Mouse (Mus musculus) ES-E14 (cell line): ENCODE measurements at regions not wholly inside any gene's neighbourhood (a gene's known extent, or its start where the extent isn't known, plus 50 kb on each side); places are given as distances from the start of the nearest gene placed in this dataset.

Experiments
- DNase-seq: peaks from one replicate; pipeline ENCODE4 v3.0.0-alpha.2; 2013; ENCODE audit warnings: low read depth, low spot score
- H3K27ac ChIP-seq: 2 replicates; pipeline ENCODE4 v1.5.1; 2012; ENCODE audit warnings: low read depth, mild to moderate bottlenecking, low read length, moderate library complexity, mixed read lengths; ENCODE audit not compliant: poor library complexity, insufficient read depth, severe bottlenecking
- H3K36me3 ChIP-seq: 2 replicates; pipeline ENCODE4 v1.6.1; 2012; ENCODE audit warnings: mild to moderate bottlenecking, low read length, moderate library complexity, mixed read lengths; ENCODE audit not compliant: control insufficient read depth, poor library complexity, insufficient read depth, severe bottlenecking
- H3K4me1 ChIP-seq, 2 experiments: fragments of 150-350 bp in 1 of 2; sonication (generic) in 1 of 2; 2 replicates each; pipeline ENCODE4 v1.6.1; 2012; ENCODE audit warnings: low read length in 2 of 2, mild to moderate bottlenecking in 1 of 2, mixed read lengths in 1 of 2; ENCODE audit not compliant: control insufficient read depth in 2 of 2, insufficient read depth in 2 of 2, poor library complexity in 1 of 2
- H3K4me3 ChIP-seq, 2 experiments: fragments of 150-350 bp in 1 of 2; sonication (generic) in 1 of 2; 2 replicates each; pipeline ENCODE4 v1.5.1; 2012; ENCODE audit warnings: low read length in 2 of 2, low read depth in 1 of 2, mild to moderate bottlenecking in 1 of 2, mixed read lengths in 1 of 2; ENCODE audit not compliant: insufficient read depth in 1 of 2, poor library complexity in 1 of 2, severe bottlenecking in 1 of 2
- H3K9ac ChIP-seq: 2 replicates; pipeline ENCODE4 v1.6.1; 2012; ENCODE audit warnings: low read depth, mild to moderate bottlenecking, low read length, mixed read lengths; ENCODE audit not compliant: poor library complexity, insufficient read depth, severe bottlenecking
- H3K9me3 ChIP-seq: fragments of 150-350 bp; sonication (generic); 2 replicates; pipeline ENCODE4 v1.6.1; 2012; ENCODE audit warnings: low read depth, mild to moderate bottlenecking, low read length; ENCODE audit not compliant: control insufficient read depth, insufficient read depth
- CHD2 ChIP-seq: IDR thresholded peaks from 2 replicates; pipeline ENCODE4 v1.6.1; 2014; ENCODE audit warnings: mild to moderate bottlenecking, low read depth, low read length, inconsistent platforms
- HCFC1 ChIP-seq: IDR thresholded peaks from 2 replicates; pipeline ENCODE4 v1.6.1; 2012; ENCODE audit warnings: low read length, inconsistent platforms, borderline replicate concordance; ENCODE audit not compliant: insufficient read depth
- MAFK ChIP-seq: IDR thresholded peaks from 2 replicates; pipeline ENCODE4 v1.6.1; 2014; ENCODE audit warnings: mild to moderate bottlenecking, low read depth, low read length, inconsistent platforms; ENCODE audit not compliant: insufficient read depth
- ZC3H11A ChIP-seq: IDR thresholded peaks from 2 replicates; pipeline ENCODE4 v1.6.1; 2012; ENCODE audit warnings: low read depth, mild to moderate bottlenecking, inconsistent platforms, low read length, borderline replicate concordance
- ZNF384 ChIP-seq: IDR thresholded peaks from 2 replicates; pipeline ENCODE4 v1.6.1; 2012; ENCODE audit warnings: low read depth, low read length, inconsistent platforms
- in situ Hi-C, 2 experiments: fragments of 600-800 bp; cut with MboI; formaldehyde crosslinking; loops; one replicate each; pipeline ENCODE4 v1.15.1; 2025; ENCODE audit warnings: low sequenced_read_pairs in 2 of 2, inconsistent platforms in 1 of 2; ENCODE audit not compliant: unreplicated experiment in 2 of 2

DNA sequence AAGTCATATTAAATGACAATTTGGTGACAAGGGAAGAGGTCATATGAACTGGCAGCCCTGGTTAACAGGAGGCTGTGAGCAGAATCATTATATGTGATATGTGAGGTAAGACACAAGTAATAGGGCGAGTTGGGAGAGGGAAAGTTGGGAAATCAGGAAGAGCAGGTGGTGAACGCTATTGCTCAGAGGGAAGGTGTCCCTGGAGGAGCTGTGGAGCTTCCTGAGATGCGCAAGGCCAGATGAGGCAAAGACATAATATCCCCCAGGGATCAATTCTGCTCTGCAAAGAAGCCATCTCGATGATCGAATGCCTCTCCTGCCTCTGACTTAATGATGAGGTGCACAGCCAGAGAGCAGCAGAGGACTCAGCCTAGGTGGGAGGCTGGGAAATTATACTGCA lies 285.1 kb upstream of the Myt1l start:
- no peak overlapping the region for H3K9ac ChIP-seq
- no peak for DNase-seq
- H3K9me3 ChIP-seq: no peaks in the 10 kb centered on the region
- TF ChIP-seq MAFK (no peak), CHD2 (no peak), ZNF384 (no peak), ZC3H11A (no peak), HCFC1 (no peak)
- no peak overlapping the region for H3K4me3 ChIP-seq
- H3K27ac ChIP-seq: no peak overlapping the region
- no peaks in the 10 kb centered on the region for H3K36me3 ChIP-seq
- H3K4me1 ChIP-seq: no peaks in the 10 kb centered on the region
- in situ Hi-C loops: no loop called here

DNA sequence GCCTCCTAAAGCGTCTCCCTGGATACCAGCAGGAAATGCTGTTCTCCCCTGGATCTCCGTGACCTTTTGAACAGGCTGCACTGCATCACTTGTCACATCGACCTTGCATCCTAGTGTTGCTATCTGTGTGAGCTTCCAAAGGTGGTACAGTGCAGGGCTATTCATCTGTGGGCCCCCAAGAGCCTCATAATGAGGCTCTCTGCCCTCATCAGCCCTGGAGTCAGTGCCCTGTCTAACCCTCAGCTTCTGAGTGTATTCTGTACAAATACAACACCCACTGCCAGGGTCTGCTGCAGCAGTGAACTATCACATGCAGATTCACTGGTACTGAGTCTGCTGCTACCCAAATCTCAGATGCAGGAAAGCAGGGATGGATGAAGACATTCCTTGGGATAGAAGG lies 282.1 kb upstream of the Myt1l start:
- in situ Hi-C loops: no loop called here
- no peaks in the 10 kb centered on the region for H3K36me3 ChIP-seq
- no peak overlapping the region for H3K27ac ChIP-seq
- no peak overlapping the region for H3K4me3 ChIP-seq
- no peak for TF ChIP-seq HCFC1
- no peak for TF ChIP-seq CHD2
- TF ChIP-seq ZC3H11A: no peak
- TF ChIP-seq MAFK: no peak
- TF ChIP-seq ZNF384: no peak
- no peaks in the 10 kb centered on the region for H3K9me3 ChIP-seq
- H3K4me1 ChIP-seq: no peaks in the 10 kb centered on the region
- no peak overlapping the region for H3K9ac ChIP-seq
- no peak for DNase-seq

DNA sequence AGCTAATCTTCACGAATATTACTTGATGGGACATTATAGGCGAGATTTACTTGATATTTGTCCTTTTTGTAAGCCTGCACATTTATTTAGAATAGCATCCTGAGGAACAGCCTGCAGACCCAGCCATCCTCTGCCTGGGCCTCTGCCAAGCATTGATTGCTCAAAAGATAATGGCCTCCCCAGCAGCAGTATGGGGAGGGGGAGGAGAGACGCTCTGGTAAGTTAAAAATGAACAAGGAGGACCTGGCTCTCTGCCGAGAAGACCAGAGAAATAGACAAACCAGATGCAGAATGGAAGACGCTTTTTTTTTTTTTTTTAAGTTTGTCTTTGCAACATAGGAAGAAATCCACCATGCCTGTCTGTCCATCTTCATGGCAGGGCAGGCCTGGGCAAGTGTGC lies 280.8 kb upstream of the Myt1l start:
- Histone ChIP-seq H3K9me3 (no peaks in the 10 kb centered on the region), H3K9ac (no peak overlapping the region), H3K4me1 (no peaks in the 10 kb centered on the region), H3K4me3 (no peak overlapping the region), H3K36me3 (no peaks in the 10 kb centered on the region), H3K27ac (no peak overlapping the region)
- in situ Hi-C loops: no loop called here
- no peak for DNase-seq
- TF ChIP-seq CHD2 (no peak), ZC3H11A (no peak), HCFC1 (no peak), MAFK (no peak), ZNF384 (no peak)

GRCm38 (mm10) chr12:29248459-29248858 lies 279.7 kb upstream of the Myt1l start:
- peak; percentile 16 for DNase-seq
- Histone ChIP-seq H3K27ac (no peak overlapping the region), H3K36me3 (no peaks in the 10 kb centered on the region), H3K4me1 (no peaks in the 10 kb centered on the region), H3K4me3 (no peak overlapping the region), H3K9ac (no peak overlapping the region), H3K9me3 (no peaks in the 10 kb centered on the region)
- in situ Hi-C loops: no loop called here
- TF ChIP-seq ZC3H11A (peak; percentile 40; the same call in 1 of the 2 replicates), MAFK (no peak)

- H3K27ac ChIP-seq: no peak overlapping the region
- no peak for DNase-seq
- in situ Hi-C loops: no loop called here
- H3K4me3 ChIP-seq: no peak overlapping the region
- no peak for TF ChIP-seq HCFC1
- no peak for TF ChIP-seq MAFK
- no peak for TF ChIP-seq ZC3H11A
- no peak for TF ChIP-seq CHD2
- H3K4me1 ChIP-seq: no peaks in the 10 kb centered on the region
- no peaks in the 10 kb centered on the region for H3K36me3 ChIP-seq
- no peaks in the 10 kb centered on the region for H3K9me3 ChIP-seq
- H3K9ac ChIP-seq: no peak overlapping the region
Measured at GRCm38 (mm10) chr12:29256103-29256502, 272.1 kb upstream of the Myt1l start.
